Mouse (Mus musculus): ENCODE measurements around the gene Gtf2a2. TPM values are rescaled to one million over a fixed set of nuclear protein-coding genes. Genes with fewer than 3 reads are reported as not detected.

Gtf2a2 gene
- polyA plus RNA-seq, 1 experiment = 71.1 TPM

DNA sequence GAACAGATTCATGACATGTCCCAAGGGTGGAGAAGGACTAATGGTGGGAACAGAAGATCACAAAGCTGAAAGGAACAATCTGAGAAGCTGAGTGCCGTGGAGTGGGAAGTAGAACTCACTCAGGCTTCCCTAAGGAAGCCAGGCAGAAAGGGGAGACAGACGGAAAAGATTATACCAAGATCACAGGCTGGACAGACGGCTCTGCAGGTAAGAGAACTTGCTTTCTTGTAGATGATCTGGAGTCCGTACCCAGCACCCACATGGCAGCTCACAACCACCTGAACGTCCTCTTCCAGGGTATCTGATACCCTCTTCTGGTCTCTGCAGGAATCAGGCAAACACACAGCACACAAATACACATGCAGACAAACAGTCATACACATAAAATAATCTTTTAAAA lies 25.8 kb upstream of the Gtf2a2 start:
- Histone ChIP-seq H3K4me2 (ENCODE audit: low read depth) (no peak overlapping the region), H3K79me2 (ENCODE audit: control insufficient read depth, insufficient read depth) (peaks cover 20% of the 10 kb centered on the region), H3ac (ENCODE audit: control insufficient read depth, insufficient read length) (no peak overlapping the region), H3K27me3 (ENCODE audit: control insufficient read depth, insufficient read depth, insufficient read length) (peaks cover 12% of the 10 kb centered on the region), H3K4me3 (no peak overlapping the region), H3K36me3 (ENCODE audit: control insufficient read depth, insufficient read depth) (no peaks in the 10 kb centered on the region)
- TF ChIP-seq CEBPB (IDR thresholded peaks at IDR 0.05; ENCODE audit: insufficient read depth, poor library complexity, severe bottlenecking) = no peak
- TF ChIP-seq POLR2A (IDR thresholded peaks at IDR 0.05; ENCODE audit: insufficient read length, low read depth) = no peak
- TF ChIP-seq USF1 (IDR thresholded peaks at IDR 0.05; ENCODE audit: low read depth) = no peak
- no peak for TF ChIP-seq POLR2AphosphoS2 (IDR thresholded peaks at IDR 0.05; ENCODE audit: insufficient read length, low read depth)
- no peak for TF ChIP-seq MAX (IDR thresholded peaks at IDR 0.05; ENCODE audit: low read depth)
- no peak for TF ChIP-seq TCF3 (IDR thresholded peaks at IDR 0.05; ENCODE audit: insufficient read length, low read depth)
- TF ChIP-seq TCF12 (IDR thresholded peaks at IDR 0.05; ENCODE audit: insufficient read depth, poor library complexity, severe bottlenecking) = no peak
- no peak for TF ChIP-seq MYOD1 (IDR thresholded peaks at IDR 0.05; ENCODE audit: control insufficient read depth in 1 of 3, insufficient read length in 2 of 3, low read depth in 2 of 3)
- no peak for TF ChIP-seq SRF (IDR thresholded peaks at IDR 0.05; ENCODE audit: control insufficient read depth, insufficient read length, low read depth)
- TF ChIP-seq E2F4 (IDR thresholded peaks at IDR 0.05; ENCODE audit: insufficient read depth) = no peak
- TF ChIP-seq REST (IDR thresholded peaks at IDR 0.05; ENCODE audit: insufficient read depth, insufficient read length) = no peak

DNA sequence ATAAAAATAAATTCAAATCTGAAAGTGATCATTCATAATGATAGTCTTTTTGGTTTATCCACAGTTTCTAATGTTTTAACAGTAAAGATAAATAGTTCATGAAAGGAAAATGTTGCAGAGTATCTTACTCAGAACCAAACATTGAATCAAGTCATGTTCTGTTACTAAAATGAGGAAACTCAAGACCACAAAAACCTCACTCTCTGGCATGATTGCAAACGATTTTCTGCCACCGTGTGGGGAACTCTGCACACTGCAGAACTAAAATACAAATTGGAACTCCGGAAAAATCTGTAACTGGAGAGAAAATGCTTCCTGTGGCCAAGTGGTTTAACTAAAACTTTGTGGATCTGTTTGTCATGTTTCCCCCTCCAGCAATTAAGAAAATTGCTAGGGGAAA lies 24.8 kb upstream of the Gtf2a2 start:
- Histone ChIP-seq H3ac (ENCODE audit: control insufficient read depth, insufficient read length) (no peak overlapping the region), H3K27me3 (ENCODE audit: control insufficient read depth, insufficient read depth, insufficient read length) (peaks cover 2% of the 10 kb centered on the region), H3K4me2 (ENCODE audit: low read depth) (peak overlapping the region; percentile 53), H3K36me3 (ENCODE audit: control insufficient read depth, insufficient read depth) (no peaks in the 10 kb centered on the region), H3K4me3 (no peak overlapping the region), H3K79me2 (ENCODE audit: control insufficient read depth, insufficient read depth) (peaks cover 30% of the 10 kb centered on the region)
- TF ChIP-seq MYOD1 (IDR thresholded peaks at IDR 0.05; ENCODE audit: control insufficient read depth in 1 of 3, insufficient read length in 2 of 3, low read depth in 2 of 3) (no peak), E2F4 (IDR thresholded peaks at IDR 0.05; ENCODE audit: insufficient read depth) (no peak), POLR2AphosphoS2 (IDR thresholded peaks at IDR 0.05; ENCODE audit: insufficient read length, low read depth) (no peak), TCF12 (IDR thresholded peaks at IDR 0.05; ENCODE audit: insufficient read depth, poor library complexity, severe bottlenecking) (no peak), CEBPB (IDR thresholded peaks at IDR 0.05; ENCODE audit: insufficient read depth, poor library complexity, severe bottlenecking) (no peak)

DNA sequence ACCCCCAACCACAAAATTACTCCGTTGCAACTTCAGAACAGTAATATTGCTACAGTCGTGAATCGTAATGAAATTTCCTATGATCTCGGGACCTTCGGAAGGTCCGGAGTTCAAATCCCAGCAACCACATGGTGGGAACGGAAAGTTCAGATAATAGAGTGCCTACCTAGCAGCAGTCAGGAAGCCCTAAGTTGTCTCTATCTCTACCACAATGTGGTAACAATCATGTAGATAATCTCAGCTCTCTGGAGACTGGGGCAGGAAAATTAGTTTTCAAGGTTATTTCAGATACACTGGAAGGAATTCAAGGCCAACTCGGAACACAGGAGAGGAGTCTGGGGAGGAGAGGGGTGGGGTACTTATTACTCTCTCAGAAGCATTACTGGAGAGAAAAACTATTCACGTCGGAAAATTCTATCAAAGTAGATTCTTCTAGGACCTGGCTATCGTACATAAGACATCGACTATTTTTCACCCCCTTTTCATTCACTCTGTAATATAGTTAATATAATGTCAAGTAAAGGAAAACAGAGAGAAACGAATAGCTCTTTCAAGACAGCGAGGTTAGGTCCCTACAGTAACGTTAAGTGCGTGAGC lies 23.5 kb upstream of the Gtf2a2 start:
- Histone ChIP-seq H3K36me3 (ENCODE audit: control insufficient read depth, insufficient read depth) (no peaks in the 10 kb centered on the region), H3K79me2 (ENCODE audit: control insufficient read depth, insufficient read depth) (peaks cover 43% of the 10 kb centered on the region), H3K4me3 (peak overlapping the region; percentile 84), H3ac (ENCODE audit: control insufficient read depth, insufficient read length) (peak overlapping the region; percentile 91), H3K4me2 (ENCODE audit: low read depth) (peak overlapping the region; percentile 90), H3K27me3 (ENCODE audit: control insufficient read depth, insufficient read depth, insufficient read length) (no peaks in the 10 kb centered on the region)
- TF ChIP-seq E2F4 (IDR thresholded peaks at IDR 0.05; ENCODE audit: insufficient read depth) (no peak), REST (IDR thresholded peaks at IDR 0.05; ENCODE audit: insufficient read depth, insufficient read length) (no peak), MYOG (IDR thresholded peaks at IDR 0.05; ENCODE audit: control insufficient read depth in 1 of 3, insufficient read depth in 1 of 3, insufficient read length in 2 of 3, low read depth in 2 of 3) (no peak), TCF12 (IDR thresholded peaks at IDR 0.05; ENCODE audit: insufficient read depth, poor library complexity, severe bottlenecking) (no peak), SRF (IDR thresholded peaks at IDR 0.05; ENCODE audit: control insufficient read depth, insufficient read length, low read depth) (no peak)

GRCm38 (mm10) chr9:69989303-69990121 lies 22.8 kb upstream of the Gtf2a2 start, which contains the start of gene Bnip2:
TSS of gene Bnip2 (plus strand) at chr9:69989466.
- H3K27me3 ChIP-seq (ENCODE audit: control insufficient read depth, insufficient read depth, insufficient read length) = no peaks in the 10 kb centered on the region
- peak within 1 kb of the TSS; percentile 84 for H3K4me3 ChIP-seq
- H3K4me2 ChIP-seq (ENCODE audit: low read depth) = peak within 1 kb of the TSS; percentile 90
- H3K36me3 ChIP-seq (ENCODE audit: control insufficient read depth, insufficient read depth) = no peaks in the 10 kb centered on the region
- peaks cover 48% of the 10 kb centered on the region for H3K79me2 ChIP-seq (ENCODE audit: control insufficient read depth, insufficient read depth)
- TF ChIP-seq E2F4 (IDR thresholded peaks at IDR 0.05; ENCODE audit: insufficient read depth) (peak; percentile 19), SRF (IDR thresholded peaks at IDR 0.05; ENCODE audit: control insufficient read depth, insufficient read length, low read depth) (no peak), MAX (IDR thresholded peaks at IDR 0.05; ENCODE audit: low read depth) (no peak), TCF12 (IDR thresholded peaks at IDR 0.05; ENCODE audit: insufficient read depth, poor library complexity, severe bottlenecking) (no peak), MYOG (IDR thresholded peaks at IDR 0.05; ENCODE audit: control insufficient read depth in 1 of 3, insufficient read depth in 1 of 3, insufficient read length in 2 of 3, low read depth in 2 of 3) (peak in 1 of 3 experiments; percentile 29), POLR2A (IDR thresholded peaks at IDR 0.05; ENCODE audit: insufficient read length, low read depth) (peak; percentile 84), POLR2AphosphoS2 (IDR thresholded peaks at IDR 0.05; ENCODE audit: insufficient read length, low read depth) (peak; percentile 94), CEBPB (IDR thresholded peaks at IDR 0.05; ENCODE audit: insufficient read depth, poor library complexity, severe bottlenecking) (no peak), USF1 (IDR thresholded peaks at IDR 0.05; ENCODE audit: low read depth) (no peak), REST (IDR thresholded peaks at IDR 0.05; ENCODE audit: insufficient read depth, insufficient read length) (no peak), TCF3 (IDR thresholded peaks at IDR 0.05; ENCODE audit: insufficient read length, low read depth) (no peak), MYOD1 (IDR thresholded peaks at IDR 0.05; ENCODE audit: control insufficient read depth in 1 of 3, insufficient read length in 2 of 3, low read depth in 2 of 3) (peak in 1 of 3 experiments; percentile 5)
- peak within 1 kb of the TSS; percentile 91 for H3ac ChIP-seq (ENCODE audit: control insufficient read depth, insufficient read length)

Data from myocyte (in vitro differentiated cells).